Mouse (Mus musculus) liver, adult 2 months (tissue): ENCODE measurements around the gene Tstd2.

ENCODE experiments used
- CTCF ChIP-seq: fragments of 200-500 bp; IDR thresholded peaks from 2 replicates; pipeline ENCODE4 v1.5.1; 2011; ENCODE audit warnings: low read depth, low read length, control low read depth
- POLR2A ChIP-seq: fragments of 200-500 bp; IDR thresholded peaks from 2 replicates; pipeline ENCODE4 v1.6.1; 2011; ENCODE audit warnings: low read length, control low read depth; ENCODE audit not compliant: insufficient read depth; ENCODE audit errors: extremely low read depth

GRCm38 (mm10) chr4:46080261-46080660, 58.2 kb downstream of the Tstd2 start:
- TF ChIP-seq CTCF (no peak), POLR2A (no peak)
